Mouse (Mus musculus): ENCODE results near the gene Lcp1.

Gene Lcp1

DNA sequence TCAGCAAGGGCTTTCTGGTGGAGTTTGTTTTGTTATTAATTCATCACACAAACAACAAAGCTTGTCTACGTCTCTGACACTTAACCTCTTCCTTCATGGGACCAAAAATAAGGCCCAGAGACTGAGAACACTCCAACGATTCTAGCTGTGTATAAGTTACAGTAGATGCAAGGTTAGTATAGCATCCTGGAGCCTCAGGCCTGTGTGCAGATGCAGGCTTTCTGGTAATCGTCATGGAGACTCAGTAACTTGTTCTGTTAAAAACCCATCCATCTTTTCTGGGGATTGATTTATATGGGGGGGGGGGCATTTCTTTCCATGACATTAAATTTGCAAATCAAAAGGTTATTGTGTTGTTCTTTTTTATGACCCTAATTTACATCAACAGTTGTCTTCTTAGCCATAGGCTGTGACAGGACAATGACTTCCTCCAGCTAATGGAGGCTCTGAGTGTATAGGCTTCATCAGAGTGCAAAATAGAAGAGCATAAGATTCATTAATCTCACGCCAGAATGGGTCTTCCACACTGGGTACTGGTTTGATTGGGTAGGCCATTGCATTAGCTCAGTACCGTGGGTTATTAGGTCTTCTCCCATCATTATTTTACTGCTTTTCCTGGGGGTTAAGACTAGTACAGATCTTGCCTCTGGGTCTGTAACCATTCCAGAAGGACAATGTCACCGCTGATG, 74.6 kb downstream of the Lcp1 start:
- DNase-seq (ENCODE audit: extremely low spot score): no peak

DNA sequence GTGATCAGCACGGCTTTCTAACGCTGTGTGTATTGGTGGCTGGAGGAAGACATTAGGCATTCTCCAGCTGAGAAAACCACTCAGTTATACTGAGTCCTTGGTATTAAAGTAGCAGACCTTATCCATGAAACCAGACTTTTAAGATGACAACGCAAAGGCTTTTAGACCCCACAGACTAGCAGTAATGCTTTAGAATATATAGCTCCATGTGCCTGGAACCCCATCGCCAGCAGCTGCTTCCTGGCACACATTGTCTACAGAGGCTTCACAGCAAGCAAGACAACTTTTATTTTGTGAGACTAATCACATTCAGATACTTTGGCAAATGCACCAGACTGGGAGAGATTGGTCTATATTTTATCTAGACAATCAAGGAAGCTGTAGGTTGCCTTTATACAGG, 75.4 kb downstream of the Lcp1 start:
- DNase-seq (ENCODE audit: extremely low spot score): no peak

- DNase-seq (ENCODE audit: extremely low spot score): no peak
Measured at GRCm38 (mm10) chr14:75208572-75209151, 77.8 kb downstream of the Lcp1 start.

- no peak for DNase-seq (ENCODE audit: extremely low spot score)
Measured at GRCm38 (mm10) chr14:75213752-75214151, 82.9 kb downstream of the Lcp1 start.

- no peak for DNase-seq (ENCODE audit: extremely low spot score)
Measured at GRCm38 (mm10) chr14:75218843-75219242, 87.9 kb downstream of the Lcp1 start.

- DNase-seq (ENCODE audit: extremely low spot score): no peak
Measured at GRCm38 (mm10) chr14:75219250-75219913, 88.5 kb downstream of the Lcp1 start.

DNA sequence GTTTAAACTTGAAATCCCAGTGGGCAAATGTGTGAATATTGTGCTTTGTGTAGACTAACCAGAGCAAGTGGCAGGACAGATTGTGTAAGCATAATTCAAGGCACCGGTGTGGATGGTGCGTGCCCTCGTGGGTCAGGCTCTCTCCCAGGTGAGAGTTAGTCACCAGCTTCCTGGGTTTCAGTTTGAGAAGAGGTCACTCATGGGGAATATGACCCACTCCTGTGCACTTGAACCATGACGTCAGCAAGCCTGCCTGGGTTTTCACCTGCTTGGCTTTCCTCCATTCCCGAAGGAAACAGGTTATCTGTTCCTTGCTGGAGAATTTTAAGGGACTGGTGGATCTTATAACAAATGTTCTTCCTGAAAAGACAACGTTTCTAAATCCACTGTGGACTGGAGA, 91.5 kb downstream of the Lcp1 start:
- DNase-seq (ENCODE audit: extremely low spot score): no peak

DNA sequence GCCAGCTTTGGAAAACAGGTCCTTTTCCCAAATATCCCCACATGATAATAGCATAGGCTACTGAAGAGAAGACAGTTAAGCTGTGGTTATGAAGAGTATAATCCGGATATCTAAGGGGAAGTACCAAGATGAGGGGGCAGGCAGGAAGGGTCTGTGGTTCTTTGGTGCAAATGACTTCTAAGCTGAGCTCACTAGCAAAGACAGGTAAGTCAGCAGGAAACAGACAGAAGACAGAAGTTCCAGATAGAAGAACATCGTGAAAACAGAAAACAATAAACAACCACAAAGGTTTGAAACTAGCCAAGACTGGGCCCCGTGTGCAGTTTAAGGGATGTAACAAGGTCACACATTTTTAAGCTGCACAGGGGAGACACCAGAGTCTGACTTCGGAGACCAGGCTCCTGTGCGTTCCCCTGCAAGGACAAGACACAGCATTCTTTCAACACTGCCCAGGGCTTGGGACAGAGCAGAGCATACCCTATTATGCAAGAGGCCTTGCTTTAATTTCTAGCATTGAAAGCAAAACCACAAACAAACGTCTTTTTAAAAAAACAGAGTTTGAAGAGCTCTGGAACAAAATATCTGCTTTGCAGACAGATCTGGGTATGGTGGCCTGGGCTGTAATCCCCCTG, 96.7 kb downstream of the Lcp1 start:
- DNase-seq (ENCODE audit: extremely low spot score): no peak

DNA sequence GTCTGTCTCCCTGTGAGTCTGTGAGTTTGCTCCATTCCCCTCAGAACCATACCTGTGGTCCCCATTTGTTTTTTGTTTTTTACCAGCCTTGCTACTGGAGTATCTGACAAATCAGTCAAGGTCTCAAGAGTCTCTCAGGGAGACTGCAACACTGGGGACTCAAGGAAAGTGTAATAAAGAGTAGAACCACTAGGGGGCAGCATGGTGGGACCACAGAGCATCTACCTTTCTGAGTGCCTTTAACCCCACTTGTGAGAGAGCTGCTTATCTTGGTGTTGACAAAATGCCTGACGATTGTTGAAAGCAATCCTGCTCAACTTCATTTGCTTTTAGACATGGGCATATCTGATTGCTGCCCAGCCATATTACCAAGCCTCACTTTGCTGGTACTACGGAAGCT, 98.9 kb downstream of the Lcp1 start:
- peak; percentile 53 for DNase-seq (ENCODE audit: extremely low spot score)

- no peak for DNase-seq (ENCODE audit: extremely low spot score)
Measured at GRCm38 (mm10) chr14:75233070-75233469, 102.2 kb downstream of the Lcp1 start.

DNA sequence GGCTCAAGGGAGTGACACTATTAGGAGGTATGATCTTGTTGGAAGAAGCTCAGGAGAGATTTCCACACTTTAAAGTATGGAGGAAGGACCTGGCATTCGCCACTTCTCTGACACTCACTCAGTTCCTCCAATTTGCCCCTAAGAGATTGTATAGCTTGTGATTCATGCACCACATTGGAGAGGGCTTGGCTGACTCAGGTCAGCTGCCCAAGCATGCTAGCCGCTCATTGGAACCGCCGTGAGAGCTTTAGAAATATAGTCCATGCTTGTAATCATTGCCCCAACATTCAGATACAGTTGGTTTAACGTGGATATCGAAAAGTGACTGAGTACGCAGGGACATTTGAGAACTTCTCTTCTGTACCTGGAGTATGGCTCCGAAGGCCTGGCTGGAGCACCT, 104.7 kb downstream of the Lcp1 start:
- no peak for DNase-seq (ENCODE audit: extremely low spot score)

GRCm38 (mm10) chr14:75235955-75236635, 105.2 kb downstream of the Lcp1 start:
- peak; percentile 14 for DNase-seq (ENCODE audit: extremely low spot score)

GRCm38 (mm10) chr14:75236636-75237003, 105.7 kb downstream of the Lcp1 start:
- DNase-seq (ENCODE audit: extremely low spot score): no peak

GRCm38 (mm10) chr14:75237096-75237495, 106.2 kb downstream of the Lcp1 start:
- DNase-seq (ENCODE audit: extremely low spot score): no peak

GRCm38 (mm10) chr14:75238054-75238692, 107.3 kb downstream of the Lcp1 start:
- DNase-seq (ENCODE audit: extremely low spot score): no peak

GRCm38 (mm10) chr14:75242087-75242486, 111.2 kb downstream of the Lcp1 start, which contains the start of gene Cpb2:
Gene Cpb2 (plus strand): TSS chr14:75242287.
- no peak for DNase-seq (ENCODE audit: extremely low spot score)

DNA sequence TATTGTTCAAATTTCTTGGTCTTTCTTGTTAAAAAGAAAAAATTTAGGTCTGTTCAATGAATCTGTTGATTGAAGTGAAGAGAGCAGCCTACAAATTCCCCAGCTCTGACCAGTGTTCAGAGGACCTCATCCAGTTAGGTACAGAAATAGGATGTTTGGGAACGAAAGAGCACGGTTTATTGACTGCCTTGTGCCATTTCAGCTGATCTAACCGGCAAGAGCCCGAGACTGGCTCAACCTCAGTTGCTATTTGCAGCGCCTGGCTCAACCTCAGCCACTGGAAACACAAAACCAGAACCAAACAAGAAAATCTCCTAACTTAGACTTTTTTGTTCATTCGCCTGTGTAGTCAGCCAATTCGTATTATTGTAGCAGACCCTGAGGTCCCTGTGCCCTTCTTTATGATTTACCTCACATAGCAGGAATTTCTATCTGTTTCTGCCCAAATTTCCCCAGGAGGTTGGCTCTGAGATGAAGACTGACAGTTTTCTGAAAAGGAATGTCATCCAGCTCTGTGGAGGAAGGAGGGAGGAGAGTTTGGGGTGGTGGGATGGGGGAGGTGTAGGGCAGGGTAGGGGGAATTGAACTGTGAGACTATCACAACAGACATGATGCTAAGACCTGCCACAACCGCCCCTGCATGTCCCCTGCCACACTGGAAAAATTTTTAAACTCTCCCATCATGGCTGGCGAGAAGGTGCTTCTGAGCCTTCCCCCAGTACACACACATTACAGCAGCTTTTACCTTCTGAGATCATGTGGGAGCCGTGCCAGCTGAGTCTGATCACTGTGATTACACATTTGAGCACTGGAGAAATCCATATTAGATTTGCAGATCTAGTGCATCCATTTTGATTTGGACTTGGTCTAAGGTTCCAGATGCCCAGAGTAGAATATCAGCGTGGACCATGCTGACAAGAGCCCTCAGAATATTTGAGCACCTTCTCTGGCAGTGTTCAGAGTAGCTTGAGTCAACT, 115.4 kb downstream of the Lcp1 start:
- no peak for DNase-seq (ENCODE audit: extremely low spot score)

DNA sequence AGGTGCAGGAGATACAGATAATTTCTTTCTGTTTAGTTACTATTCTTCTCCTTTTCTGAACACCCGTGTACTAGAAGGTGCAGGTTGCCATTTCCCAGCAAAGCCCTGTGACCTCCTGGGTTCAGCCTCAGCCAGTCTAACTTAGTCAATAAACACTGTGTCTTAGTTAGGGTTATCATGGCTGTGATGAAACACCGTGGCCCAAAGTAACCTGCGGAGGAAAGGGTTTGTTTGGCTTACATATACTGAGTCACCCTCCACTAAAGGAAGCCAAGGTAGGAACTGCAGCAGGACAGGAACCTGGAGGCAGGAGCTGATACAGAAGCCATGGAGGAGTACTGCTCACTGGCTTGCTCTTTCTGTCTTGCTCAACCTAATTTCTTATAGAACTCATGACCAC, 119.5 kb downstream of the Lcp1 start:
- DNase-seq (ENCODE audit: extremely low spot score): no peak

DNA sequence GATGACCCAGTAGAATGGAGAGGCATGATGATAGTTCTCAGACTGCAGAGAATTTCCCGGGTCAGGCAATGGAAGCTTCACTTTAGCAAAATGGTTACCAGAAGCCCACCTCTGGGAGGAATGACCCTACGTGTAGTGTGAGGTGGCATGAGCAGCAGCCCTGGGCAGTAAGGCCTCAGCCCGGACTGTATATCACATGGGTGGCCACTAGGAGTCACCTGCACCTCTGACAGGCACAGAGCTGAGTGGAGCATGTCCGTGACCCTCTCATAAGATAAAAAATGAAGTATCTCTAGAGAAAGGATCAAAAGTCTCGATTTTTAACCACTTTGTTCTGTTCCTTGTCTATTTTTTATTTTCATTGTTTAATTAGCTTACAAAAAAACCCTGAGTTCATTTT, 125.6 kb downstream of the Lcp1 start:
- DNase-seq (ENCODE audit: extremely low spot score): no peak

GRCm38 (mm10) chr14:75269531-75269930, 138.6 kb downstream of the Lcp1 start:
- no peak for DNase-seq (ENCODE audit: extremely low spot score)

DNA sequence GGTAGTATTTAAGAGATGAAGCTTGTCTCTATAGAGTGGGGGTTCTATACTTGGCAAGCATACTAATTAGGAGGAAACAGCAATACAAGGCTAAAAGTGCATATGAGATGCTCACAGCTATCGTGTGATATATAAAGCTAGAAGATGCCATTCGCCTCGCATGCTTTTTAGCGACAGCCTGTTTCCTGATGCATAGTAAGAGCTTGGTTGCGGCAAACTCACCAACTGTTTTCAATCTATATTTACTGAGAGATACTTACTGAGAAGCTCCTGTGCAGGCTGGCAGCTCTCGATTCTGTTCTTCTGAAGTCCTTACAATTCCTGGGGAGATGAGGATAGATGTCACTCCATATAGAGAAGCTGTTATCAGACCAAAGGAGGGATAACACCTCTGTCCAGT, 148.8 kb downstream of the Lcp1 start:
- DNase-seq (ENCODE audit: extremely low spot score): no peak
